In genomic region chr10:74203650-74204049, GRCm38 (mm10) we compare ENCODE assay signal across 11 mouse cellular contexts.
DNase-seq lines count a peak whose midpoint lies in the region; ATAC-seq lines count a peak whose summit lies in the region.
"Had no signal": no experiment of that assay in that cellular context is flagged by ENCODE, and none has a peak within 500 bp of the region (broad histone marks: within the 10 kb centered on the region; RNA-seq: fewer than 3 reads in every experiment).

No protein-coding gene starts in this region.

- H3K4me1 ChIP-seq in heart, embryonic 12.5 days (replicated peaks), result no peaks in the 10 kb centered on the region
- no peaks in the 10 kb centered on the region for H3K4me1 ChIP-seq in forebrain, embryonic 16.5 days (replicated peaks; ENCODE audit: control insufficient read depth, insufficient read depth, low read length)
- H3K4me1 ChIP-seq: heart, embryonic 13.5 days; stomach, embryonic 15.5 days had no signal

- no peak overlapping the region for H3K9ac ChIP-seq in heart, embryonic 12.5 days
- H3K9ac ChIP-seq in forebrain, embryonic 16.5 days (replicated peaks; ENCODE audit: low read depth, low read length), result no peak overlapping the region
- H3K9ac ChIP-seq: heart, embryonic 13.5 days; liver, embryonic 14.5 days; stomach, embryonic 15.5 days had no signal

- no peak for ATAC-seq in heart, embryonic 12.5 days (ENCODE audit: insufficient number of reproducible peaks, low FRiP score)
- peak; percentile 31 for ATAC-seq in forebrain, embryonic 16.5 days

- no peak overlapping the region for H3K4me2 ChIP-seq in heart, embryonic 12.5 days
- H3K4me2 ChIP-seq in forebrain, embryonic 16.5 days (ENCODE audit: low read length), result no peak overlapping the region
- H3K4me2 ChIP-seq: heart, embryonic 13.5 days; stomach, embryonic 15.5 days had no signal

- no peaks in the 10 kb centered on the region for H3K27me3 ChIP-seq in heart, embryonic 12.5 days (replicated peaks)
- no peaks in the 10 kb centered on the region for H3K27me3 ChIP-seq in forebrain, embryonic 16.5 days (replicated peaks; ENCODE audit: control insufficient read depth, insufficient read depth, low read length)
- H3K27me3 ChIP-seq: heart, embryonic 13.5 days; stomach, embryonic 15.5 days had no signal

- H3K27ac ChIP-seq in heart, embryonic 12.5 days (ENCODE audit: poor library complexity, severe bottlenecking), result no peak overlapping the region
- H3K27ac ChIP-seq in forebrain, embryonic 16.5 days (ENCODE audit: low read length), result no peak overlapping the region
- H3K27ac ChIP-seq: heart, embryonic 13.5 days; liver, embryonic 14.5 days; stomach, embryonic 15.5 days had no signal

- no peaks in the 10 kb centered on the region for H3K9me3 ChIP-seq in heart, embryonic 12.5 days (replicated peaks)
- H3K9me3 ChIP-seq in forebrain, embryonic 16.5 days (ENCODE audit: control insufficient read depth, low read length), result no peaks in the 10 kb centered on the region
- H3K9me3 ChIP-seq: heart, embryonic 13.5 days; stomach, embryonic 15.5 days had no signal

- DNase-seq in heart, adult 8-10 months (ENCODE audit: low spot score), result peak; percentile 2
- DNase-seq in right cerebral cortex, adult 18-20 months, result peak; percentile 23
- DNase-seq in right cerebral cortex, postnatal 25 days, result no peak
- DNase-seq in retina, adult 2 months (ENCODE audit: low read depth, low spot score), result peak; percentile 22
- DNase-seq in urinary bladder, postnatal 10 days (ENCODE audit: low spot score), result no peak
- no peak for DNase-seq in yolk sac, embryonic 10.5 days (ENCODE audit: low spot score)

- no peaks in the 10 kb centered on the region for H3K36me3 ChIP-seq in heart, embryonic 12.5 days
- no peaks in the 10 kb centered on the region for H3K36me3 ChIP-seq in forebrain, embryonic 16.5 days (ENCODE audit: control insufficient read depth, insufficient read depth)
- H3K36me3 ChIP-seq: heart, embryonic 13.5 days; stomach, embryonic 15.5 days had no signal

- no peak overlapping the region for H3K4me3 ChIP-seq in heart, embryonic 12.5 days
- no peak overlapping the region for H3K4me3 ChIP-seq in forebrain, embryonic 16.5 days (replicated peaks; ENCODE audit: low read length)
- H3K4me3 ChIP-seq: heart, embryonic 13.5 days; stomach, embryonic 15.5 days had no signal

Comparison
In these comparisons a context has a peak if more than half of its experiments do, and no peak if none do; other contexts are left out.
1. DNase-seq: peak in heart, adult 8-10 months (single experiment), right cerebral cortex, adult 18-20 months (single experiment) and retina, adult 2 months (single experiment); none in right cerebral cortex, postnatal 25 days (single experiment), urinary bladder, postnatal 10 days (single experiment) and yolk sac, embryonic 10.5 days (single experiment).